Mouse (Mus musculus): ENCODE data around the gene Rab35. TPM values are rescaled to one million over a fixed set of nuclear protein-coding genes. Genes with fewer than 3 reads are reported as not detected.

Rab35 gene
- total RNA-seq, 2 experiments from 2014 or later, result 56.8 to 58.2 TPM

GRCm38 (mm10) chr5:115649699-115650098 lies 18.0 kb downstream of the Rab35 start:
- no peak for DNase-seq

- no peak for DNase-seq
Measured at GRCm38 (mm10) chr5:115650885-115651284, 19.2 kb downstream of the Rab35 start.

- no peak for DNase-seq
Measured at GRCm38 (mm10) chr5:115651821-115652220, 20.1 kb downstream of the Rab35 start.

- DNase-seq, result peak; percentile 100
Measured at GRCm38 (mm10) chr5:115652681-115653575, 21.2 kb downstream of the Rab35 start.

GRCm38 (mm10) chr5:115653776-115654175 lies 22.1 kb downstream of the Rab35 start:
- no peak for DNase-seq

- no peak for DNase-seq
Measured at GRCm38 (mm10) chr5:115656677-115657076, 25.0 kb downstream of the Rab35 start.

- no peak for DNase-seq
Measured at GRCm38 (mm10) chr5:115657234-115657633, 25.5 kb downstream of the Rab35 start.

- no peak for DNase-seq
Measured at GRCm38 (mm10) chr5:115658352-115658751, 26.6 kb downstream of the Rab35 start.

GRCm38 (mm10) chr5:115662658-115663057 lies 30.9 kb downstream of the Rab35 start:
- no peak for DNase-seq

- DNase-seq, result no peak
Measured at GRCm38 (mm10) chr5:115666366-115667065, 34.8 kb downstream of the Rab35 start.

- no peak for DNase-seq
Measured at GRCm38 (mm10) chr5:115667210-115667609, 35.5 kb downstream of the Rab35 start.

- DNase-seq, result no peak
Measured at GRCm38 (mm10) chr5:115667894-115668293, 36.2 kb downstream of the Rab35 start.

GRCm38 (mm10) chr5:115668986-115669385 lies 37.3 kb downstream of the Rab35 start:
- no peak for DNase-seq

- no peak for DNase-seq
Measured at GRCm38 (mm10) chr5:115669974-115670373, 38.3 kb downstream of the Rab35 start.

GRCm38 (mm10) chr5:115670406-115670805 lies 38.7 kb downstream of the Rab35 start:
- no peak for DNase-seq

GRCm38 (mm10) chr5:115671846-115672245 lies 40.1 kb downstream of the Rab35 start:
- DNase-seq, result no peak

GRCm38 (mm10) chr5:115685126-115685525 lies 53.4 kb downstream of the Rab35 start:
- DNase-seq, result no peak

GRCm38 (mm10) chr5:115686716-115687115 lies 55.0 kb downstream of the Rab35 start:
- DNase-seq, result no peak

- DNase-seq, result no peak
Measured at GRCm38 (mm10) chr5:115693271-115693670, 61.6 kb downstream of the Rab35 start.

GRCm38 (mm10) chr5:115695191-115695770 lies 63.6 kb downstream of the Rab35 start:
- DNase-seq, result no peak

GRCm38 (mm10) chr5:115696811-115697210 lies 65.1 kb downstream of the Rab35 start:
- no peak for DNase-seq

Data from heart, postnatal 4 days (tissue).